19 mouse cellular contexts compared by ENCODE assay signal in genomic region chr2:92071143-92071542, GRCm38 (mm10). TPM values are rescaled to one million over a fixed set of nuclear protein-coding genes. Genes with fewer than 3 reads are reported as not detected.
DNase-seq lines count a peak whose midpoint lies in the region; ATAC-seq and TF ChIP-seq lines count a peak whose summit lies in the region.
"Had no signal": no experiment of that assay in that cellular context is flagged by ENCODE, and none has a peak within 500 bp of the region (broad histone marks: within the 10 kb centered on the region; RNA-seq: fewer than 3 reads in every experiment).

No protein-coding gene starts in this region.

- H3K4me2 ChIP-seq in midbrain, embryonic 11.5 days: no peak overlapping the region
- H3K4me2 ChIP-seq in midbrain, embryonic 13.5 days (replicated peaks): no peak overlapping the region
- H3K4me2 ChIP-seq in CH12.LX (ENCODE audit: insufficient read depth, low read depth, poor library complexity, severe bottlenecking): peak overlapping the region; percentile 40; the same call in 1 of the 2 replicates

- H3K79me2 ChIP-seq in CH12.LX (replicated peaks; ENCODE audit: control insufficient read depth, extremely low read depth, insufficient read depth, poor library complexity, severe bottlenecking): no peaks in the 10 kb centered on the region

- no peak for TF ChIP-seq RAD21 in CH12.LX (IDR thresholded peaks at IDR 0.05; ENCODE audit: low read depth, low read length)

- TF ChIP-seq EP300 in CH12.LX (IDR thresholded peaks at IDR 0.05; ENCODE audit: low read length): peak; percentile 84

- in situ Hi-C loops in CH12.LX (cut with MboI; ENCODE audit: low pct_ligation_motif_present, low pct_unique_long_range_greater_than_20kb, low sequenced_read_pairs): no loop called here

- TF ChIP-seq CTCF in CH12.LX (conservative IDR thresholded peaks at IDR 0.05 in 1 of 2, IDR thresholded peaks at IDR 0.05 in 1 of 2; ENCODE audit: low read depth in 2 of 2, low read length in 2 of 2): no peak

- no peak for ATAC-seq in midbrain, embryonic 11.5 days (ENCODE audit: low FRiP score)
- no peak for ATAC-seq in midbrain, embryonic 13.5 days
- ATAC-seq: activated CD4-positive, CD25-positive, alpha-beta regulatory T cell, adult 4 months; CD4-positive, CD25-positive, alpha-beta regulatory T cell, adult 4 months; Patski had no signal

- no peaks in the 10 kb centered on the region for H3K27me3 ChIP-seq in midbrain, embryonic 11.5 days (ENCODE audit: control insufficient read depth, insufficient read depth, low read length)
- no peaks in the 10 kb centered on the region for H3K27me3 ChIP-seq in midbrain, embryonic 13.5 days
- H3K27me3 ChIP-seq in CH12.LX (replicated peaks): no peaks in the 10 kb centered on the region

- H3K9me3 ChIP-seq in midbrain, embryonic 11.5 days (ENCODE audit: control insufficient read depth, low read length): no peaks in the 10 kb centered on the region
- H3K9me3 ChIP-seq in midbrain, embryonic 13.5 days: no peaks in the 10 kb centered on the region
- no peaks in the 10 kb centered on the region for H3K9me3 ChIP-seq in CH12.LX (replicated peaks; ENCODE audit: low read length)
- H3K9me3 ChIP-seq: G1E had no signal

- peak; percentile 60 for DNase-seq in midbrain, embryonic 11.5 days (ENCODE audit: low spot score, missing footprints)
- peak; percentile 75 for DNase-seq in CH12.LX (ENCODE audit: extremely low read depth)
- no peak for DNase-seq in lung, postnatal 10 days
- DNase-seq: adrenal gland, adult 2 months; adrenal gland, adult 8-10 months; adrenal gland, postnatal 10 days; adrenal gland, postnatal 14 days; adrenal gland, postnatal 25 days; adrenal gland, postnatal 36 days; B cell, adult 2 months; cerebellum, adult 11 months; cerebellum, adult 11-12 months; cerebellum, adult 18-20 months; cerebellum, adult 2 months had no signal

- no peak overlapping the region for H3K27ac ChIP-seq in midbrain, embryonic 11.5 days (ENCODE audit: low read depth, low read length)
- H3K27ac ChIP-seq in midbrain, embryonic 13.5 days: no peak overlapping the region
- no peak overlapping the region for H3K27ac ChIP-seq in CH12.LX (ENCODE audit: insufficient read depth, low read depth)

- TF ChIP-seq POLR2A in CH12.LX (IDR thresholded peaks at IDR 0.05; ENCODE audit: low read depth, low read length): no peak

- H3K4me3 ChIP-seq in midbrain, embryonic 11.5 days (ENCODE audit: low read depth, low read length): no peak overlapping the region
- no peak overlapping the region for H3K4me3 ChIP-seq in midbrain, embryonic 13.5 days (replicated peaks)
- H3K4me3 ChIP-seq in CH12.LX (replicated peaks in 1 of 3; ENCODE audit: low read depth in 2 of 3, low read length in 2 of 3, poor library complexity in 1 of 3): no peak overlapping the region

- WGBS in midbrain, embryonic 11.5 days: 85% methylated on average over 4 of the region's 4 CpGs
- WGBS in midbrain, embryonic 13.5 days: 86% methylated on average over 4 of the region's 4 CpGs

- H3K36me3 ChIP-seq in midbrain, embryonic 11.5 days (ENCODE audit: control insufficient read depth, insufficient read depth, low read length): no peaks in the 10 kb centered on the region
- no peaks in the 10 kb centered on the region for H3K36me3 ChIP-seq in midbrain, embryonic 13.5 days
- H3K36me3 ChIP-seq in CH12.LX (replicated peaks in 1 of 2; ENCODE audit: control insufficient read depth in 1 of 2, insufficient read depth in 1 of 2, low read length in 1 of 2): no peaks in the 10 kb centered on the region
- H3K36me3 ChIP-seq: G1E had no signal

- no peaks in the 10 kb centered on the region for H3K4me1 ChIP-seq in midbrain, embryonic 11.5 days (ENCODE audit: control insufficient read depth, insufficient read depth, low read length)
- H3K4me1 ChIP-seq in midbrain, embryonic 13.5 days (replicated peaks): no peaks in the 10 kb centered on the region
- H3K4me1 ChIP-seq in CH12.LX (ENCODE audit: control insufficient read depth in 1 of 2, insufficient read depth in 2 of 2): peaks cover 24 to 49% of the 10 kb centered on the region in 2 experiments

- no peak overlapping the region for H3K9ac ChIP-seq in midbrain, embryonic 11.5 days (ENCODE audit: low read length)
- no peak overlapping the region for H3K9ac ChIP-seq in midbrain, embryonic 13.5 days (replicated peaks)
- H3K9ac ChIP-seq in CH12.LX (ENCODE audit: insufficient read depth, low read depth): no peak overlapping the region

- dilution Hi-C loops in CH12.LX (cut with MboI; ENCODE audit: extremely low pct_ligation_motif_present, extremely low pct_unique_long_range_greater_than_20kb, low sequenced_read_pairs): no loop called here

TF ChIP-seq in CH12.LX, 34 proteins besides CTCF, POLR2A, EP300 and RAD21:
- peak; percentile 84 for TF ChIP-seq IRF4 (IDR thresholded peaks at IDR 0.05; ENCODE audit: low read depth, low read length)
- TF ChIP-seq MYC (IDR thresholded peaks at IDR 0.05; ENCODE audit: low read depth, low read length): 0 out of 2 replicates have a peak, but pooled peaks have one; percentile 30
- TF ChIP-seq ETS1 (conservative IDR thresholded peaks at IDR 0.05; ENCODE audit: low read depth, low read length): peak; percentile 59
- peak; percentile 35; the same call in 1 of the 2 replicates for TF ChIP-seq TCF12 (IDR thresholded peaks at IDR 0.05; ENCODE audit: low read depth, low read length)
- TF ChIP-seq MAX (IDR thresholded peaks at IDR 0.05; ENCODE audit: low read length): no peak
- TF ChIP-seq MAZ (IDR thresholded peaks at IDR 0.05; ENCODE audit: low read depth, low read length): no peak
- TF ChIP-seq MEF2A (IDR thresholded peaks at IDR 0.05; ENCODE audit: borderline replicate concordance, low read depth, low read length): peak; percentile 67; the same call in 1 of the 2 replicates
- 0 out of 2 replicates have a peak, but pooled peaks have one; percentile 11 for TF ChIP-seq ELF1 (IDR thresholded peaks at IDR 0.05; ENCODE audit: low read depth, low read length)

RNA-seq across cellular contexts. Expression of gene Phf21a, which starts 21.8 kb away (rescaled TPM):
- 34.4 and 37.5 TPM in 2 replicates for polyA plus RNA-seq in midbrain, embryonic 11.5 days (2014; fragmentation: Nextera tagmentation; extraction: Ambion mirVana)
- polyA plus RNA-seq in midbrain, embryonic 13.5 days (2015; fragmentation: Nextera tagmentation; extraction: Ambion mirVana): 44.6 and 48.8 TPM in 2 replicates
- total RNA-seq in CH12.LX (2012; rRNA removed) (12.0 and 12.3 TPM in 2 replicates), CH12.LX (2014; rRNA removed) (8.8 and 10.2 TPM in 2 replicates)
- polyA plus RNA-seq in CH12.LX (2012; ENCODE audit: insufficient read length, low read depth): 24.5 and 28.0 TPM in 2 replicates

RNA-seq across cellular contexts. Expression of gene Creb3l1, which starts 46.8 kb away (rescaled TPM):
- polyA plus RNA-seq in midbrain, embryonic 11.5 days (2014; fragmentation: Nextera tagmentation; extraction: Ambion mirVana): 2.0 and 2.1 TPM in 2 replicates
- polyA plus RNA-seq in midbrain, embryonic 13.5 days (2015; fragmentation: Nextera tagmentation; extraction: Ambion mirVana): 0.98 and 1.2 TPM in 2 replicates
- total RNA-seq in CH12.LX (2012; rRNA removed) (0.29 and 0.59 TPM in 2 replicates), CH12.LX (2014; rRNA removed) (0.08 and 0.27 TPM in 2 replicates)
- polyA plus RNA-seq in CH12.LX (2012; ENCODE audit: insufficient read length, low read depth): 1.5 and 2.0 TPM in 2 replicates
